Mouse (Mus musculus) cerebellum, postnatal 36 days (tissue): Measurements from ENCODE around the gene Coasy.
A peak's percentile ranks its signal among the peaks of the same experiment; 100 is the strongest.

Experiments used
- DNase-seq, 2 experiments: peaks; one replicate each; pipeline ENCODE4 v3.0.0; 2021 to 2022; ENCODE audit warnings: mixed read lengths in 2 of 2

The Coasy gene

DNA sequence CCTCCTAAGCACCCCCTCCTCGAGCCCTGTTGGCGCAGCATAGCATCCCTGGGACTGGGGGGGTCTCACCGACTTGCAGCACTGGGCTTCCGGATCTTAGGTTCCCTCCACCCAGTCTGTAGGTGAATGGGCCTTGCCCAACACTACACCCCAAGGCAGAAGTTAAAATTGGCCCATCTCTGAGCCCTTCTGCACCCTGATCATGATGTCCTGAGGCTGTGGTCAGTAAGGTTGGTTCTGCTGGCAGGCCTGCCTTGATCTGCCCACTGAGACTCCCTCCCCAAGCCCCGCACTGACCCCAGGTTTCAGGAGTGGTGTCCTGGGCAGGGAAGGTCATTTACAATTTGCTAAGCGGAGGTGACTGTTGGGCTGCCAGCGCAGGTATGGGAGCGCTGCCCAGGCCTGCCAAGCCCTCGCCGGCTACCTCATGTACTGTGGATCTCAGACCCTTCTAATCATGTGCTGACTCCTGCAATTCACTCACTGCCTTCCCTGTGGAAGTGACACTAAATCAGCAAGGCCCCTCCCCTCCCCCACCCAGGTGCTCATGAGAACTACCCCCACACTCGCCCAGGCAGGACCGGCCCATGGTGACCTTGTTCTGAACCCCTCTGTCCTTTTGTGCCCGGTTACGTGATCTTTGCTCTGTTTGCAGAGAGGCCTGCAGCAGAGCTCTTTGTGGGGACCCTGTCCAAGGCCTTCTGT lies 19.2 kb upstream of the Coasy start:
- DNase-seq: no peak

DNA sequence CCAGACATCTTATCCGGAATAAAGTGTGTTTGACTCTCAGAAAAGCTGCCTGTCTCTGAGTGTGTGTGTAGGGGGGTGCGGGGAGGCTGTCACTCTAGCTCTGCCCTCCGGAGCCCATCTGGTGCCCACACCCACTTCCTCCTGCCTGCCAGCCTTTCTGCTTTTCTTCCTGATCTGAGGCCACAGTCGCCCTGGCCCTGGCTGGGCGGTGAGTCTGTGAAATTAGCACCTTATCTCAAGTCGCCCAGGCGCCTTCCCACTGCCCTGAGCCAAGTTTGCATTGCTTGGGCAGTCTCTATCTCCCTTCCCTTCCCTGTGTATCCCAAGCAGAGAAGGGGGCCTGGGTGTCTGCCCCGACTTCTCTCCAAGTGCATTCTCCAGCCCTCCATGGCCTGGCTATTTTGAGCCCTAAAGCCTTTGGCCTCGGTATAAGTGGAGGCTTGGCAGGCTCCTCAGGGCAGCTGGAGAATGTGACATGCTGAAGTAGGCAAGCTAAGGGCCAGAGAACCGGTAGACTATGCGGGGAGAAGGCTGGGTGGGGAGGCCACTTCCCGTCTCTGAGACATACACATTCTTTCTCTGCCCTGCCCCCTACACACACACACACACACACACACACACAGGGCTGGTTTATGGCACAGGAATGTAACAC lies 18.6 kb upstream of the Coasy start:
- DNase-seq: peak; percentile 65 to 67

DNA sequence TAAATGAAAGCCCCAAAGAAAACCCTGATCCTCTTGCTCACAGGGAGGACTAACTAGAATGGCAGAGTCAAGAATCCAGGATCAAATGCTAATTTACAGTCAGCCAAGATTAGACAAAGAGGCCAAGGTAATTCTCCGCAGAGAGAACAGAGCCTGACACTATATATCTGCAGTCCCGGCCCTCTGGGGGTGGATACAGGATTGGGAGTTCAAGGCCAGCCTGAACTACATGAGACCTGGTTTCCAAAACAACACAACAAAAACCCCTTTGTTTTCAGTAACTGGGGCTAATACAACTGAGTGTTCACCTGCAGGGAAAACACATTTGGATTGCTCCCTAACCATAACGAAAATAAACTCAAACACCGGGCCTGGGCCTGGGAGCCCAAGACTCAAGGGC lies 17.9 kb upstream of the Coasy start:
- DNase-seq: no peak

DNA sequence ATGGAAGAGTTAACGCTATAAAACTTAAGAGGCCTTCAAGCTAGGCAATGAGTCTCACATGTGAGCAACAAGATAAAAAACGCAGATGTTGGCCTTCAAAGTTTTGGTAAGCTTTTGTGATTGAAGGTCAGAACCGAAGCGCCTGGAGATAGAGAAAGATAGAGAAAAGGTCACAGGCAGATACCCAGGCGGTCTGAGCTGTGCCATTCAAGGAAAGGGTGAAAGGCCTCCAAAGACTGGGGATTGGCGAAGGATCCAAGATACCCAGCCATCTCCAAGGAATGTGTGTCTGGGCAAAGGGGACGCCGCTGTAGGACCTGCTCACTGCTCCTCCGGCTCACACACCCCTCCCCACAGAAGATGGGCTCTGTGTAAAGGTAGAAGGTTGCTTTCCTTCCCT lies 17.4 kb upstream of the Coasy start:
- DNase-seq: no peak

DNA sequence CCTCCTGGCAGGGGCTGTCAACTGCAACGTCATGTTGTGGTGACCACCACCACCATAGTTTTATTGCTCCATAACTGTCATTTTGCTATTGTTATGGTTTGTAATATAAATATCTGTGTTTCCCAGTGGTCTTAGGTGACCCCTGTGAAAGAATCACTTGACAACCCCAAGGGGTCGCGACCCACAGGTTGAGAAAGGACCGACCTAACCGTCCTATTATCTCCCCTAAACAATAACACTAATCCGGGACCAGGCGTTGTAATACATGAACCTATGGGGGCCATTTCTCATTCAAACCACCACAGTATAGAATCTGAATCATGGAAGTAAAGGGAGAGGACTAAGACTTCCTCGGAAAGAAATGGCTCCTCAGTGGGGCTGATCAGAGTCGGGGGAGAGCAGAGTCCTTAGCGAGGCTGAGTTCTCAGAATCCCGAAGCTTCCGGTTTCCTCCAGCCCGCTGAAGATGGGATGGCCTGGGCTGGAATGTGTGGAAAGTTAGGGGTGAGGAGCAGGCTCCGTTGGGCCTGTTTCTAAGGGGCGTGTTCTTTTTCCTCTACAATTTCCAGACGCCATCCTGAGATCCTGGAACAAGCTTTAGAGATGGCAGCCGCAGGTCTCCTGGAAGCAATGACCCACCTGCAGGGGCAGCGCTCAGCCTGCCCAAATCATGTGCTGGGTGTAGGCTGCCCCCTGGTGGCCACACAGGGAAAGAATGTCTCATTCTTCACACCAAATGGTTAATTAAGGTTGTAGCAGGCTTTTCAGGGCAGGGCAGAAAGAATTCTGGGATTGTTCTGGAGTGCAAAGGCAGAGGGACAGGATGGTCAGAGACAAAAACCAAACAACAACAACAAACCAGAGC lies 15.6 kb upstream of the Coasy start:
- DNase-seq: peak; percentile 91 to 92

DNA sequence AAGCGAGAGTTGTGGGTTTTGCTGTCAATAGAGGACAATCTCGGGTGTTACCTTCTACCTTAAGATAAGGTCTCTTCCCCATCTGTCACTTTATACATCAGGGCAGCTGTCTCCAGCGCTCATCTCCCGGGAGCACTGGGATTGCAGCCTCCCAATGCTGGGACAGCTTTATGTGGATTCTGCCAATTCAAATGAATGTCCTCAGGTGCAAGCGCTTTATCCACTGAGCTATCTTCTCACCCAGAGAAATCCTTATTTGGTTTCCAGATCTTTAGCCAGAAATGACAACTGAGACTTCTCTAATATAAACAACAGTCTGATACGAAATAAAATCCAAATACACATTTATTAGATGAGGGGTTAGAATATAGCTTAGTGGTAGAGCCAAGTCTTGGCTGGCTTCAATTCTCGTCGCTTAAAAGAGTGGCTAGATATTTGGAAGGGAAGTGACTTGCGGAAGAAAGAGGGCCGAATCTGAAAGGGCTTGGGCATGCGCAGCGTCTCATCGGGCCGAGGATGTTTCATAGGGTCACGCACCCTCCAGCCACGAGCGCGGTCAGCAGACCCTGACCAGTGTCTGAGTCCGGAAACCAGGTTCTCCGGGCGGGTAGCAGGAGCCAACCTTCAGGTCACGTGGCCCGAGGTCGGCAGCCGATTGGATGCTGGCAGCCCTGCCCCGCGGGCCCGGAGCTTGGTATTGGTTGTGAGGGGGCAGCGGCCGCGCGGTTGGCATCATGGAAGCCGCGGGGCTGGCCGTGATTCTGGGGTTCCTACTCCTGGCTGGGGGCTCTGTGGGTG lies 12.8 kb upstream of the Coasy start, which contains the start of gene Naglu:
Gene Naglu (plus strand): TSS at position 622 of the 798 bp plus-strand sequence.
- DNase-seq: peak; percentile 96 to 98

DNA sequence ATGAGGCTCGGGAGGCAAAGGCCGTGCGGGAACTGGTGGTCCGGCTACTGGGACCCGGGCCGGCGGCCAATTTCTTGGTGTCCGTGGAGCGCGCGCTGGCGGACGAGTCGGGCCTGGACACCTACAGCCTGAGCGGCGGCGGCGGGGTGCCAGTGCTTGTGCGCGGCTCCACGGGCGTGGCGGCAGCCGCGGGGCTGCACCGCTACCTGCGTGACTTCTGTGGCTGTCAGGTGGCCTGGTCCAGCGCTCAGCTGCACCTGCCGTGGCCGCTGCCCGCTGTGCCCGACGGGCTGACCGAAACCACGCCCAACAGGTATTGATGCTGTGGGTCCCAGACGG lies 12.2 kb upstream of the Coasy start:
- no peak for DNase-seq

DNA sequence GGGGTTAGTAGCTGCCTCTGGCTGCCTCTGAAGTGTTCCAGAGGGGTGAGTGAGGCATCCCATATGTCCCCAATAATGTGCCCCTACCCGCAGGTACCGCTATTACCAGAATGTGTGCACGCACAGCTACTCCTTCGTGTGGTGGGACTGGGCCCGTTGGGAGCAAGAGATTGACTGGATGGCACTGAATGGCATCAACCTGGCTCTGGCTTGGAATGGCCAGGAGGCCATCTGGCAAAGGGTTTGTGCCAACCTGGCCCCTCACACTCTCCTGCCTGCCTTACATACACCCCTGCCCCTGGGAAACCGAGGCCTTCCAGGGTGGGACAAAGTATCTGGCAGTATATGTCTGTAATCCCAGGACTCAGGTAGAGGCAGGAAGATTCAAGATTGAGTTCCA lies 11.4 kb upstream of the Coasy start:
- DNase-seq: no peak

DNA sequence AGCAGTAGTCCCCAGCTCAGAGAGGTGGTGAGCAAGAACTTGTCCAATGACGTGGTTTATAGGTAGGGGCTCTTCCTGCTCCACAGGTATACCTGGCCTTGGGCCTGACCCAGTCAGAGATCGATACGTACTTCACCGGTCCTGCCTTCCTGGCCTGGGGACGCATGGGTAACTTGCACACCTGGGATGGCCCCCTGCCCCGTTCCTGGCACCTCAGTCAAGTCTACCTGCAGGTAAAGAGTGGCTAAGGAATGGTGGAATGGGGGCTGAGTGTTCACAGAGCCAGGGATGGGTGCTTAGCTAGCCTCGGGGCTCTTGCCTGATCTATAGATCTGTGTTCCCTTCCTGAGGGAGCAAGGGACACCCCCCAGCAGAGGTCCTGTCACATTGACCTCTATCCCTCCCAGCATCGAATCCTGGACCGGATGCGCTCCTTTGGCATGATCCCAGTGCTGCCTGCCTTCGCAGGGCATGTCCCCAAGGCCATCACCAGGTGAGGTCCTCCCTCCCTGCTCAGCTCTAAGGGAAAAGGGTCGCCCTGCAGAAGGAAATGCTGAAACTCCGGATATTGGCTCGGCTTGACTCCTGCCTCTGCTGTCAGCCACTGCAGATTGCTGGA lies 10.4 kb upstream of the Coasy start:
- no peak for DNase-seq

DNA sequence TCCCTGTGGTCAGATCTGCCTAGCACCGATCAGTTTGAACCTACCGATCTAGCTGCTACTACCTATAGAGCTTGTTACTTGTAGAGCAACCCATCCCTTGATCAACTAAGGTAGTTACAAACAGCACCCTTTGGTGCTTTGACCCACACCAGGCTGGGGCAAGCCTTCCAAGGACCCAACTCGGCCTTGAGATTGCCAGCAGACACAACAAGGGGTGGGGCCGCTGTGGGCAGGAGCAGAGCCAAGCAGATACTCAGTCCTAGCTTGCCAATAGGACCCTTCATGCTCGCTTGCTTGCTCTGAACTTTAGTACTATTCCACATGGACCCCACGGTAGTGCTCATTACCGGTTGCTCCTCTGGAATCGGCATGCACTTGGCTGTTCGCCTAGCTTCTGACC lies 4.2 kb upstream of the Coasy start, which contains the start of gene Hsd17b1:
Gene Hsd17b1 (plus strand): TSS at position 291 of the 400 bp plus-strand sequence.
- DNase-seq: no peak

DNA sequence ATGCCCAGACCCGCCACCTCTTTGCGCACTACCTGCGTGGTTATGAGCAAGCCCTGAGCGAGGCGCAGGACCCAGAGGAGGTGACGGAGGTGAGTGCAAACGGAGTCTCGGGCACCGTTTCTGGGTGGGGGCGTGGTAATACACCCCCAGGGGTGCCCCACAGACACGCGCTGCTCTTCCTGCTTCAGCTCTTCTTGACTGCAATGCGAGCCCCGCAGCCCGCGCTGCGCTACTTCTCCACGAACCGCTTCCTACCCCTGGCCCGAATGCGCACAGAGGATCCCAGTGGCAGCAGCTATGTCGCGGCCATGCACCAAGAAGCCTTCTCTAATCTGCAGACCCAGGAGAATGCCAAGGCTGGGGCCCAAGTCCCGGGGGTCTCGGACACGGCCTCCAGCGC lies 2.6 kb upstream of the Coasy start:
- DNase-seq: no peak

DNA sequence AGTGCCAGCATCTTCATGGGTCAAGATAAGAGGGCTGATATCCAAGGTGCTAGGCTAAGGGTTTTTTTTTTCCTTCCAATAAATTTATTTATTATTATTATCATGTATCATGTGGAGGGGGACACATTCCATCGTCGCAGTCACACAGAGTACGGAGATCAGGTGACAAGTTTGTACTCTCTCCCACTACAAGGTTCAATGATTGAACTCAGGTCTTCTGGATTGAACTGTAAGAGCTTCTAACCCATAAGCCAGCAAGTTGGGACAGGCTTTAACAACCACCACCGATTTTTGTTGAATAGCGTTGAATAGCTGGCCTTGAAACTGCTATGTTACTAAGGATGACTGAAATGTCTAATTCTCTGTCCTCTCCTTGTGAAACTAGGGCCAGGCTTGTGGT lies 1.9 kb upstream of the Coasy start:
- DNase-seq: no peak

DNA sequence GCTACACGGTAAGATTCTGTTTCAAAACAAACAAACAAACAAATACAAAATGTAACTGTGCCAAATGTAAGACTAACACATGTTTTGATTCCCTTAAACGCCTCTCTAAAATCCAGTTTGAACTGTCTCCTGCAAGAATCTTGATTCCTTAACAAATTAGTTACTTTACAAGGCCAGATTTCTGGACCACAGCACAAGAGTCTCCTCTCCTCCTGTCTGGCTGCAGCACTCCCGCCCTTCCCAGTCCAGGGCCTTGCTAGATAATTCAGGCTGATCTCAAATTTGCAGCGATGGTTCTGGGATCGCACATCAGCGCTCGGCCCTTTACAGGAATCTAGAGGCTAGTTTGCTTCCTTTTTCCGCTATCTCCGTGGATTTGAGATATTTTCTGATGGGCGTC lies 706 bp upstream of the Coasy start:
- DNase-seq: no peak

DNA sequence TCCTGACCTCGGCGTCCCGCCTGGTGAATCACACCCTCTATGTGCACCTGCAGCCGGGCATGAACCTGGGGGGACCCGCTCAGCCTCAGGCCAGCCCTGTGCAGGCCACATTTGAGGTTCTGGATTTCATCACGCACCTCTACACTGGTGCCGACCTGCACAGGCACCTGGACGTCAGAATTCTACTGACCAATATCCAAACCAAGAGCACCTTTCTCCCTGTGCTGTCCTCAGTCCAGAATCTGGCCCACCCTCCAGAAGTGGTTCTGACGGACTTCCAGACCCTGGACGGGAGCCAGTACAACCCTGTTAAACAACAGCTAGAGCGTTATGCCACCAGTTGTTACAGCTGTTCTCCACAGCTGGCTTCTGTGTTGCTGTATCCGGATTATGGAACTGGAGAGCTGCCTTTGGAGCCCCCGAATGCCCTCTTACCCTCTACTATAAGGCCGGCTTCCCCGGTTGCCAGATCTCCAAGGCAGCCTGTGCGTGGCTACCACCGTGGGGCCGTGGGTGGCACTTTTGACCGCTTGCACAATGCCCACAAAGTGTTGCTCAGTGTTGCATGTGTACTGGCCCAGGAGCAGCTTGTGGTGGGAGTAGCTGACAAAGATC lies 825 bp downstream of the Coasy start:
- DNase-seq: no peak

DNA sequence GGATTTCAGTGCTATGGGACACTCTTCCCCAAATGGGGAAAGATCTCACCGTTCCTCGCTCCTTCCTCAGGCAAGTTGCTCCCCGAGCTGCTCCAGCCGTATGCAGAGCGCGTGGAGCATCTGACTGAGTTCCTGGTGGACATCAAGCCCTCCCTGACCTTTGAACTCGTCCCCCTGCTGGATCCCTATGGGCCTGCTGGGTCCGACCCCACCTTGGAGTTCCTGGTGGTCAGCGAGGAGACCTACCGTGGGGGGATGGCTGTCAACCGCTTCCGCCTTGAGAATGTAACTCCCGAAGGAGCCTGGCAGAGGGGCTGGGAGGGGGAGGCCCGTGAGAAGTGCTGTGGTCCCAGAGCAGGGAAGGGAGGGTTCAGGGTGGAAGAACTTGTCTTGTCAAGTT lies 1.9 kb downstream of the Coasy start:
- DNase-seq: no peak

DNA sequence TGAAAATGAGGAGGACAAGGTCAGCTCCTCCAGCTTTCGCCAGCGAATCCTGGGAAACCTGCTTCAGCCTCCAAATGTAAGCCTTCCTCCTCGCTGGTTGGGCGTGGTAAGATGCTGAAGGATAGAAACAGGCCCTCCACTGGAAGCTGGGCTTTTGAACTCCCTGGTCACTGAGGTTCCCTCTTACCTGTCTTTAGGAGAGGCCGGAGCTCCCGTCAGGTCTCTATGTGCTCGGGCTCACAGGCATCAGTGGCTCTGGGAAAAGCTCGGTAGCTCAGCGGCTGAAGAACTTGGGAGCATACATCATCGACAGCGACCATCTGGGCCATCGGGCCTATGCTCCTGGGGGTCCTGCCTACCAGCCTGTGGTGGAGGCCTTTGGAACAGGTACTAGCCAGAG lies 2.4 kb downstream of the Coasy start:
- no peak for DNase-seq

DNA sequence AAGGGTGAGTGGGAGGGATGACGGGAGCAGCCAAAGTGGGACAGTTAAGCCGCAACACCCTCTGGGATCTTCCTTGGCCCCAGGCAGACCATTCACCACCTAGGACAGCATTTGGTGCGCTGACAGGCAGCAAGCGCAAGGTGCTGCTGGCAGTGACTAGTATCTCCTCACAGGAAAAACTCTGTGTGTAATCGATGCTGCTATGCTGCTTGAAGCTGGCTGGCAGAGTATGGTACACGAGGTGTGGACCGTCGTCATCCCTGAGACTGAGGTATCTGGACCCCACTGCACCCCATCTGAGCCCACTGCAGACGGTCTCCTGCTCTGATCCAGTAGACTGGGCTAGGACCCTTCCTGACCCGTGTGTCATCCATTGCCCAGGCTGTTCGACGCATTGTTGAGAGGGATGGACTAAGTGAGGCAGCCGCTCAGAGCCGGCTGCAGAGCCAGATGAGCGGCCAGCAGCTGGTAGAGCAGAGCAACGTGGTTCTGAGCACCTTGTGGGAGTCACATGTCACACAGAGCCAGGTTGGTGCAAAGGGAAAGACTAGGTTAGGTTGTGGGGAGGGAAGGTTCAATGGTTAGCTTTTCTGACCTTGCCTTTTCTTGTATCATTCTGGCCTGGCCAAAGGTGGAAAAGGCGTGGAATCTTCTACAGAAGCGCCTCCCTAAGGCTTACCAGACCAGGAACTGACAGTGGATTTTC lies 3.4 kb downstream of the Coasy start:
- no peak for DNase-seq

DNA sequence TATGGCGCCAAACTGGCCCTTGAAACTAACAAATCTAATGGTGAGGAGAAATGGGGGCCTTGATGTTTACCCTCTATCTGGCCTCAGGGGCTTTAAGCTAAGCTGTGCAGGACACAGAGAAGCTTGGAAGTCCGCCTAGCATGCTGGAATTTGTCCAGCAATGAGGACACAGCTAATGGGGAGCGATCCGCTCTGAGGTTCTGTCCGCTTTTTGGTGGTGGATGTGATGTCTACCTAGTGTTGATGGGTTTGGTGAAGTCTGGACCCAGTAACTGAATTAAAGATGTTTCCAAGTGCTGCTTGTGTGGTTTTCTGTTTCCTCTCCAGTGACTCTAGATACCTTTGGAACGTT lies 3.9 kb downstream of the Coasy start:
- peak; percentile 45 to 56 for DNase-seq

DNA sequence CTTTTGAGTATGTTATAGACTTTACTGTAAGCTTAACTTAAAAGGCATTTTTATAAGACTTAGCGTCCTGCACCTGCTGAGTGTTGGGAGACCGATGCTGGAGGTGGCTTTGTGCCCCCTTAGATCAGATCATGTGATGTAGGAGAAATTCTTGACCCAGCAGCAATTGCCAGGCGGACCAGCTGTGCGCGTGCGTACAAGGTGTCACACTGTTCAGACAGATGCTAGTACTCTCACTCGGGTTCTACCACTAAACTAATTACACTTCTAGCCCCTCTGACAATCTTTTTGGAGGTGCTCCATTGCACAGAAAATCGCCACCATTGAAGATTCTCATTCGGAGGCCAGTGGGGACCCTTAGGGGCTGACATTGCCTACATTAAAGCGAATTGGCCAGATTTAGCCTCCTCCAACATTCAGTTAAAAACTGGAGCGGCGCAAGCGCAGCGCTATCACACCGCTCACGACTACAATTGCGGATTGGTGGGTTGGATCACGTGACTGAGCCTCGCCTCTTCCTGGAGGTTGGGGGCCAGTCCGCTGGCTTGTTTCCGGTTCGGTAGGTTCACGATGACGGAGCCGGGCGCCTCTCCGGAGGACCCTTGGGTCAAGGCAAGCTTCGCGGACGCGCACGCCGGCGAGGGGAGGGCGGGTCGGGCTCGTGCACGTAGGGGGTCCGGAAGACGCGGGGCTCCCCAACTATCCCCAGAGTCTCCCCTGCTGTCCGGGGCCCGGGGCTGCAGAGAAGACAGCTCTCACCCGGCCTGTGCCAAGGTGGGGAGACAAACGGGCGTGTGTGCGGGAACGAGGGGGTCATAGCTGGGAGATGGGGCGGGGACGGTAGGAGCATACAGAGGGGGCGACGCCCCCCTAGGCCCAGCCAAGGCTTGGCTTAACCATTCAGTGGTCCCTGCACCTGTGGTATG lies 4.7 kb downstream of the Coasy start, which contains the start of gene Mlx:
Gene Mlx (plus strand): TSS at position 522 of the 926 bp plus-strand sequence.
- DNase-seq: peak; percentile 89 to 92

DNA sequence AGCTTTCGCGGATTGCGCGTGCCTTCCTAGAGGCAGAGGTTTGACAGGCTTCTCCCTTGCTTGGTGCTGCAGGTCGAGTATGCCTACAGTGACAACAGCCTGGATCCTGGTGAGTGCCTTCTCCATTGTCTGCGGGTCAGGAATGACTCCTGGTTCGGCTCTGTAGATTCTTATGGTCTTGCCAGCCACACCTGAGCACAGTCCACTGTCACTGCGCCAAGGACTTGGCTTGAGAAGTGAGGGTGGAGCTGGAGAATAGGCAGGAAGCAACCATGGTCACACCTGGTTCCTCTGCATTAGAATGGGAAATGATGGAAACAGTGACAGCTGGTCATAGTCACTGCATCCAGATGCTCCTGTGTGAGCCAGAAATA lies 5.3 kb downstream of the Coasy start:
- no peak for DNase-seq
